Mouse (Mus musculus): ENCODE results near the gene Cog8.

DNA sequence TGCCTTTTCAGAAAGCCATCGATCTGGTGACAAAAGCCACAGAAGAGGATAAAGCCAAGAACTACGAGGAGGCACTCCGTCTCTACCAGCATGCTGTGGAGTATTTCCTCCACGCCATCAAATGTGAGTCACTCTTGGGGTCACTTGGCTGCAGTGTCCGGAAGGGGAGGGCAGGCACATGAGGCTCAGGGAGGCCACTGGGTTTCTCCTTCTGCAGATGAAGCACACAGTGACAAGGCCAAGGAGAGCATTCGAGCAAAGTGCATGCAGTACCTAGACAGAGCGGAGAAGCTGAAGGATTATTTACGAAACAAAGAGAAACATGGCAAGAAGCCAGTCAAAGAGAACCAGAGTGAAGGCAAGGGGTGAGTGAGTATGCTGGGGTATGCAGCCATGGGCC lies 19.9 kb downstream of the Cog8 start:
- TF ChIP-seq POLR2A (IDR thresholded peaks at IDR 0.05; ENCODE audit: borderline replicate concordance, low read depth, low read length) (no peak), CTCF (IDR thresholded peaks at IDR 0.05; ENCODE audit: low read depth, low read length) (no peak)

All from bone marrow macrophage, adult 2 months (primary cell).